Mouse (Mus musculus): ENCODE measurements around the gene Prr22. TPM values are rescaled to one million over a fixed set of nuclear protein-coding genes. Genes with fewer than 3 reads are reported as not detected.

The Prr22 gene
- total RNA-seq, 4 experiments from 2014 or later = 0.28 to 1.4 (median 0.53) TPM

GRCm38 (mm10) chr17:56761991-56762410 lies 8.0 kb upstream of the Prr22 start:
- peak; percentile 73 for DNase-seq

- DNase-seq = no peak
Measured at GRCm38 (mm10) chr17:56762769-56763731, 7.0 kb upstream of the Prr22 start.

- DNase-seq = no peak
Measured at GRCm38 (mm10) chr17:56763741-56764250, 6.3 kb upstream of the Prr22 start.

DNA sequence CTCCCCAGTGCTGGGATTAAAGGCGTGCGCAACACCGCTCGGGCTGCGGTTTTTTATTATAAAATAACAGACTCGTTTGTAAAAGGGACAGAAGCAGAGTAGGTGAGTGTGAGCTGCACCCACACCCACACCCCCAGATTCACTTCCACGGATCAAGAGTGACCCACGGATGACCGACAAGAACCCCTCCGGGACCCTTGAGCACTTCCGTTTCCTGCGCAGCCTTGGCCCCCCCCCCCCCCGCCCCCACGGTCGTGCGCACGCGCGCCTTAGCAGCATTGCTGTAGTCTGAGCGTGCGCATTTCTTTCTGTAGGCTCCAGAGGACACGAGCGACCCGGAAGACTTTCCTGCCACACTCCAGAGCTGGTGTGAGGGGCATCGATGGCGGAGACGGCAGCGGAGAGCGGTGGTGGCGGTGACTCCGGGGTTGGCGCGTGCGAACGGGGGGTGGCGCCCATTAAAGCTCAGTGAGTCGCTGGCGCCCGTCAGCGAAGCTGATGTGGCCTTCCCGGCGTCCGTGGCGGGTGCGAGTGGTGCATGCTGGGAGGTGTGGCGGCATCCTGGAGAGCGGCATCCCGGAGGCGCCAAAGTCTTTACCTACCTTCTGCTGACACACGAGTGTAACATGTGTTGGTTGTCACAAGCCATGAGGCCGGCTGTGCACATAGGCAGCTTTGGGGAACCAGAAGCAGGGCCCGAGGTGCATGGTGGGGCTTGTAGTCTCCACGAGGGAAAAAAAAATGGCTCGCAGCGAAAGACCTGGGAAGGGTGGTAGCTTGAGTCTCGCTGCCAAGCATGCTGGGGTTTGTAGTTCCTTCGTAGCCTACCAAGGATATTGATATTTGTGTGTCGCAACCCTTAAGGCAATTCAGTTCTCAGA lies 5.3 kb upstream of the Prr22 start, which contains the start of gene Dus3l:
Gene Dus3l, plus strand, starts transcription at position 284 of the 881 bp plus-strand sequence.
- peak; percentile 90 for DNase-seq

- no peak for DNase-seq
Measured at GRCm38 (mm10) chr17:56765431-56765830, 4.6 kb upstream of the Prr22 start.

DNA sequence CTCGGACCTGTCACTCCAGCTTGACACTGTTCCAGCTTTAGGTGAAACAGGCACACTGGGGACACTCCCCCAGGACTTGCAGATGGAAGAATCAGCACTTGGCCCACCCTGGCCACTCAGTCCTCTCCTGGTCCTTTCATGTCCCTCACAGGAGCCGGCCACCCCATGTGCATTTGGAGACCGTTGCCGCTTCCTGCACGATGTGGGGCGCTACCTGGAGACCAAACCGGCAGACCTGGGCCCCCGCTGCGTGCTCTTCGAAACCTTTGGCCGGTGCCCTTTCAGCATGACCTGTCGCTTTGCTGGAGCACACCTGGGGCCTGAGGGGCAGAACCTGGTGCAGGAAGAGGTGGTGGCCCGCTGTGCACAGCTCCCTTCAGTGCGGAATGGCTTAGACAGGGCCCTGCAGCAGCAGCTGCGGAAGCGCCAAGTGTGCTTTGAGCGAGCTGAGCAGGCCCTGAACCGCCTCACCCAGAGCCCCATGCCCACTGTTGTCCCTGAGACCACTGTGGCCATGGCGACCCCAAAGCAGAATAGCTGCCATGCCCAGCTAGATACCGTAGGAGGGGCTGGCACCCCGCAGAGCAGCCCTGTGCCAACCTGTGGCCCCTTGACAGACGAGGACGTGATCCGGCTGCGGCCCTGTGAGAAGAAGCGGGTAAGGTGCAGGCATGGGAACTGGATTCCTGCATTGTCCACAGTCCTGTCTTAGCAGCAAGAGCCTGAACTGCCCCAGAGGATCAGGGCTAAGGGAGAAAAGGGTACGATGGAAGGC lies 3.2 kb upstream of the Prr22 start:
- no peak for DNase-seq

- no peak for DNase-seq
Measured at GRCm38 (mm10) chr17:56767531-56768135, 2.4 kb upstream of the Prr22 start.

DNA sequence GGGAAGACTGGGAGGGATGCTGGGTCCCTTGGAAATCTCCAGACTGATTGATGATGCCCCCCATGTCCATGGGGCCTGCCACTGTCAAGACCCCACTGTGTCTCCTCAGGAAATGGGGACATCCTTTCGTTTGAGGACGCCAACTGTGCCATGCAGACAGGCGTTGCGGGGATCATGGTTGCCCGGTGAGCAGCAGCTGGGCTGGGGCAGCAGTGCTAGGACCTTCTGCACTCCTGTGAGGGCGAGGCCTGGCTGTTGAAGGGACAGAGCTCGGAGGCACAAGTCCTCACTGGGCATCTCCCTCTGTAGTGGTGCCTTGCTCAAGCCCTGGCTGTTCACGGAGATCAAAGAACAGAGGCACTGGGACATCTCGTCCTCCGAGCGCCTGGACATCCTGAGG lies 1.1 kb upstream of the Prr22 start:
- no peak for DNase-seq

GRCm38 (mm10) chr17:56777568-56777967 lies 7.5 kb downstream of the Prr22 start:
- DNase-seq = no peak

DNA sequence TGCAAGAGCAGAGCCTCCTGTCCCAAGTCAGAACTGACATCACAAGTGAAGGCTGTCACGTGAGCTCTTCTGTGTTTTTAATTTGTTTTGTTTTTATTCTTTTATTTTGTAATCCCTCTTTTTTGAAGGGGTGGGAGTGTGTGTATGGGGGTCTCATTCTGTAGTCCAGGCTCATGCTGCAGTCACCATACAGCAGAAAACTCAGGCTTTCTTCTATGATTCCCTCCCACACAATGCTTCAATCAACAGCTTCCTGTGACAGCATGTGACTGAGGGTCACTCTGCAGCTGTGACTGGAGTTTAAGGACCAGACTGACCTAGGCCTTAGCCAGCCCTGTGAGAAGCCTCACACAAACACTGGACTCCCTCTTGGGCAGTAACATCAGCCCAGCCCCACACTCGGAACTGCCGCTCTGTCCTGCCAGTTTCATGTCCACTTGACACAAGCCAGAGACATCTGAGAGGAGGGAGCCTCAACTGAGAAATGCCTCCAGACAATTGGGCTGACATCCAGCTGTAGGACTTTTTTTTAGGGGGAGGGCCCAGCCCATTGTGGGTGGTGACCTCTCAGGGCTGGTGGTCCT lies 8.8 kb downstream of the Prr22 start:
- DNase-seq = no peak

GRCm38 (mm10) chr17:56780291-56780978 lies 10.4 kb downstream of the Prr22 start:
- DNase-seq = no peak

GRCm38 (mm10) chr17:56788886-56789285 lies 18.8 kb downstream of the Prr22 start:
- peak; percentile 78 for DNase-seq

GRCm38 (mm10) chr17:56789286-56789685 lies 19.2 kb downstream of the Prr22 start:
- DNase-seq = no peak

DNA sequence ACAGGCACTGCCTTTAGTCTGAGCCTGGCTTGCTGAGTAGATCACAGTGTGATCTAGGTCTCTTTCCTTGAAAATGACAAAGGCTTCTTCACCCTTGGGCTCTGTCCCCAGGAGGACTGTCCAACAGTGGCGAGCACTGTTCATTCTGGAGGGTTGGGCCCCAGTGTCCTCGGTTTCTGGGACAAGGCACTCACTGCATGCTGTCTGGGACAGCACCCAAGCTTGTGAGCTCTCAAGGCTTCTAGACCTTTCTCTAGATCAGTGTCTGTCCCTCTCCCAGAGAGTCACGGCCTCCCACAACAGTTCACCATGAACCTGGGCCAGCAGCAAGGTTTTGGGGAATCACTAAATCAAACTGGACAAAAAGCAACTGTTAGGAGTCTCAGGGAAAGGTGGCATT lies 22.5 kb downstream of the Prr22 start:
- peak; percentile 73 for DNase-seq

- no peak for DNase-seq
Measured at GRCm38 (mm10) chr17:56793614-56794319, 23.7 kb downstream of the Prr22 start.

DNA sequence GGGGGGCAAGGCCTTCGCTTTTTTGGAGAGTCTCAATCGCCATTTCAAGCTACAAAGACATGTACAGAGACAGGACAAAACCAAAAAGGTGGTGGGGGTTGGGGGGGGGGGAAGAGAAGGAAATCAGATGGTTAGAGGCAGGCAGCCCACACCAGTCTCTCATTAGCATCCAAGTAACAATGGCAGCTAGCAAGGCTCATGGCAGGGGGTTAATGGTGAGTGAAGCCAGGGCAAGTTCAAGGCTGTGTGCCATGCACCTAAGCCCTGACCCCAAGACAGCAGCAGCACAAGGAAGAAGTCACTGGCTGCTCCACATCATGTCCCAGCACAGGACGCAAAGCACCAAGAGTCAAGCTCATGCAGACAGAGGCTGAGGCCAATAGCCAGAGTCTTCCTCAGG lies 29.2 kb downstream of the Prr22 start:
- DNase-seq = no peak

- DNase-seq = no peak
Measured at GRCm38 (mm10) chr17:56802065-56802464, 32.0 kb downstream of the Prr22 start.

GRCm38 (mm10) chr17:56804952-56805351 lies 34.9 kb downstream of the Prr22 start:
- DNase-seq = peak; percentile 77

DNA sequence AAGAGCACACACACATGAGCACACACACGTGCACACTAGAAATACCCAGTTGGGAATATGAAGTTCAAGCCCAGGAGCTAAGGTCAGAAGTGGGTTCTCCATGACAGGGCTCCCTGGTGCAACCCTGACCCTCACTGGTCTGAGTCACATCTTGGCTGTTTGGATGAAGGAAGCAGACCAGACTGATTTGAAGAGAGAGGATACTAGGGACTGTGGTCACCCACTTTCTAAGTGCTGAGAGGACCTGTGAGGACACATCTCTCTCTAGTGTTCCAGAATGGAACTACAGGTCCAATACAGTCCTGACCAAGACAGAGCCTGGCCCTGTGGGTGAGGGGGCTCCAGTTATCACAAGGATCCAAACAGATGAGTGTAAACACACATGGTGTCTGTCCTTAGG lies 35.7 kb downstream of the Prr22 start:
- peak; percentile 58 for DNase-seq

DNA sequence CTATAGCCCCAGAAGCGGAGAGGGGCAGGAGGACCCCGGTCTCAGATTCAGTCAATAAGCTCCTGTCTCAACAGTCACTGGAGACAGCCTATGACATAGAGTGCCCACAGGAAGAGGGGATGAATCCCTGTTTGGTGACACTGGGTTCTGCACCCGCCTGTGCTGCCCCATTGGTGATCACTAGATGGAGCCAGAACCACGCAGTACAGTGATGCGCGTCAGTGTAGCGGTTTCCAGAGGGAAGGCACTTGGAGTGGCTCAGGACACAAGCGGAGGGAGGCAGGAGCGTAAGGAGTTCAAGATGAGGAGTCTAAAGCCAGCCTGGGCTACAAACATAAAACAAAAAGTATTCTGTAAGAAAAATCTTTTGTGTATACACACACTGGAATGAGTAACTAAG lies 38.5 kb downstream of the Prr22 start:
- peak; percentile 80 for DNase-seq
